Mouse (Mus musculus) activated CD4-positive, CD25-positive, alpha-beta regulatory T cell, adult 9 weeks (primary cell): ENCODE results near the gene Hgd. TPM values are rescaled to one million over a fixed set of nuclear protein-coding genes. Genes with fewer than 3 reads are reported as not detected.

ENCODE experiments used
- polyA plus RNA-seq: library from polyadenylated mRNA; unstranded; fragments of 100-300 nt; shearing (Covaris generic); gene quantifications from one replicate; pipeline ENCODE4 v1.2.1, GENCODE M21; 2017

The Hgd gene
- 0.29 TPM for polyA plus RNA-seq

DNA sequence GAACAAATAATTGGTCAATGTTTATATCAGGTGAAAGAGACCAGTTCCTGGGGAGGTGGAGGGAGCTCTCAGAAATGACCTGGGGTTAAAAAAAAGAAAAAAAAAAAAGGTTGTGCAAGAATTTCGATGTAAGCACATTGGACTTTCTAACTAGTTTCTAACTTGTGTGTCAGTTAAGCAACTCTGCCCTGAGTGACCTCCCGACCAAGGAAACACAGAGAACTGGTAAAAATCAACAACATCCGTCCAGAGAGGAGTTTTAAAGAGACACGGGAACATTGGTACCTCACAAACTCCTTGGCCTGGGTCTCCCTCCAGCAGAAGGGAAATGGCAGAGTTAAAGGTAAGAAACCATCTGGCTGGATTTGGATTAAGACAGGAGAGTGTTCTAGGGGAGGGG is at the start of gene Hgd:
Hgd (plus strand) TSS at position 160 of the 400 bp plus-strand sequence.

DNA sequence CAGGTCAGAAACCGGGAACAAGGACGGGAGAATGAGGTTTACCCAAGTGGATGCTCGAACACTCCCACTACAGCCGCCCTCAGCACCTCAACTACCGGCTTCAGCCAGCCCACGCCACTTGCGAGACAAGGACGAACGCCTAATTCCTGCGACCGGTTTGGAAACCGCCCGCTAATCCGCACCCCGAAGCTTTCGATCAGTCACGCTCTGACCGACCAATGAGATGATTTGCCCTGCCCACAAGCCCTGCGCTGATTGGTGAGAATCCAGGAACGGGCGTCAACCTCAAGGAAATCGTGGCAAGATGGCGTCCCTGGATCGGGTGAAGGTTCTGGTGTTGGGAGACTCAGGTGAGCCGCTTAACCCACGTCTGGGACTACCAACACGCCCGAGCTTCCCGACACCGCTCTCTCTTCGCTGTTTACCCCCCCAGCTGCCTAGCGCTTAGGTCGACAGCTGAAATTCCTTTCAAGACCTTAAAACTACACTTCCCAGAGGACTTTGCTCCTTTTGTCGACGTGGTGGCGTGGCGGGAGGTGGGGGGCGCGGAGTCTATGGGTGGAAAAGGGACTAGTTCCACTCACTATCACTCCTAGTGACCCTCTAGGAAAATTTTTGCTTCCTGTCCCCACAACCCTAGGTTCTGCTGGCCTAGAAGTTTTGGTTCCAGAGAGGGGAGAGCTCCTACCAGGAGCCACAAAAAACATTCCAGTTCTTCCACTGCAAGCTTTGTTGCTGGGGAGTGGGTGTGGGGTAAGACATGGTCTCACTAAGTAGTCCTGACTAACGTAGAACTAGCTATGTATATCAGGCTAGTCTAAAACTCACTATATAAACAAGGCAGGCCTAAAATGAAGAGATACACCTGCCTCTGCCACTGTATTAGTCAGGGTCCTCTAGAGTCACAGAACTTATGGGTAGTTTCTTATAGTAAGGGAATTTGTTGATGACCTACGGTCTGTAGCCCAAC is 40.1 kb upstream of the Hgd start, which contains the start of the genes Gtf2e1 and Rabl3:
Gtf2e1 (minus strand) TSS at position 179 of the 970 bp plus-strand sequence.
Rabl3 (plus strand) TSS at position 275 of the 970 bp plus-strand sequence.

DNA sequence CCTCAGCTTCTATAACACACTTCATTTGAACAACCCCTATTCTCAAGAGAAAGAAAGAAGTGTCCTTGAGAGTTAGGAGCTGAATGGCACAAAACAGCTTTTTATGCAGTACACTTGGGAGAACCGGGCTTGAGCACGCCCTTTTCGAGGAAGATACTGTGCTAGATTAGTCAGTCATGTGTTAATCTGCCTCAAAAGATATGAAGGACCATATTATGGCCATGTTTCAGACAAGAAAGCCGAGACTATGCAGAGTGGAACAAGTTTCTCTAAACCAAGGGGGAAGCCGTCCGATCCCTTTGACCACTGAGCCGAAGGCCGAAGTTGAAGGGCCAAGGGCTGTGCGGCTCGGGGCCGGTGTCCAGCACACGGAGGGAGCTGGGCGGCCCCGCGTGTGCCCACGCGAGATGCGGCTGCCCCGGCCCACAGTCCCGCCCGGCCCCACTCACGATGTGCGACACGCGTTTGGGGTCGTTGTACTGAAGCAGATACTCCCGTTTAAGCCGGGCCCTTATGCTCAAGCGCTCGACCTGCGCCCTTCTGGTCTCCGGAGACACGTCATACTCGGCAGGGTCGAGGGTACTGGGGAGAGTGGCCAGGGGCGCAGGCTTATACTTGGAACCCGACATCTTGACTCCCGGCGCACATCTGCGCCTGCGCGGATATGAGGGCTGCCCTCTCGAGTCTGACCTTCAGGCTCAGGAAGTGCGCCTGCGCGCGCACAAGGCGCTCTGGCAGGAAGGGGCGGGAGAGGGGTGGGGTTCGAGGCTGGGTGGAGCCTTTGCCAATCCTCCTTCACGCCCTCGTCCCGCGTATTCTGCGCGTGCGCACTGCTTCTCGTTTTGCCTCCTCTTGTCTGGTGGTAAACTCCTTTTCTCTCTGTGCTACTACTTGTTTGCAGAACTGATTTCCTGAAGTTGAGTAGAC is 74.0 kb downstream of the Hgd start, which contains the start of gene Ndufb4:
Ndufb4 (minus strand) TSS at position 723 of the 927 bp plus-strand sequence.

Other genes with a start within 250 kb of the Hgd start
- gene Stxbp5l, start 195.2 kb upstream of the Hgd start, polyA plus RNA-seq = not detected
- gene Gtf2e1, start 40.4 kb upstream of the Hgd start, polyA plus RNA-seq = 30.7 TPM
- gene Rabl3, start 40.3 kb upstream of the Hgd start, polyA plus RNA-seq = 16.2 TPM
- gene Ndufb4, start 74.3 kb downstream of the Hgd start, polyA plus RNA-seq = 57.0 TPM
- not detected for gene Fstl1, start 196.7 kb downstream of the Hgd start, polyA plus RNA-seq